ENCODE assay signal across 19 mouse cellular contexts in the genomic region with DNA sequence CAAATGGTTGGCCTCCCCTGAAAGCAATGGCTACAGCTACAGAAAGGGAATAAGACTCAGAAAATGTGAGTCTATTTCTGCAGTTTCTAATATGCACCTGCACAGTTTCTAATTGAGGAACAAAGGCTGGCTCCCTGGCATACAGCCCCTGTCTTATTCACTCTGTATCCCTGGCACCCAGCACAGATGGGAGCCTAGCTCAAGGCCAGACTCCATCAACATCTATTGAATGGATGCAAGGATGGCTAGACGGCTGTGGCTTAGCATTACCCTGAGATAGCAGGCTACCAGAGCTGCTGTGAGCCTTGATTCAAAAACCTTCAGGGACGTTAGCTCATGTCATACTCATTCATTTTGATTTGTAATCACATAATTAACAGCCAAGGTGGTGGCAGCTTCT.
DNase-seq lines count a peak whose midpoint lies in the region; ATAC-seq and TF ChIP-seq lines count a peak whose summit lies in the region.
"Had no signal": no experiment of that assay in that cellular context is flagged by ENCODE, and none has a peak within 500 bp of the region (broad histone marks: within the 10 kb centered on the region; RNA-seq: fewer than 3 reads in every experiment).

No protein-coding gene starts in this region.

- H3K79me2 ChIP-seq in macrophage (ENCODE audit: inconsistent target) = no peaks in the 10 kb centered on the region

- H3K4me1 ChIP-seq in forebrain, embryonic 13.5 days = peaks cover 37% of the 10 kb centered on the region
- H3K4me1 ChIP-seq in forebrain, embryonic 10.5 days = peaks cover 7% of the 10 kb centered on the region
- peaks cover 14% of the 10 kb centered on the region for H3K4me1 ChIP-seq in forebrain, embryonic 16.5 days (replicated peaks; ENCODE audit: control insufficient read depth, insufficient read depth, low read length)
- no peaks in the 10 kb centered on the region for H3K4me1 ChIP-seq in forebrain, postnatal 0 days (ENCODE audit: insufficient read depth)
- peaks cover 35% of the 10 kb centered on the region for H3K4me1 ChIP-seq in bone marrow macrophage, adult 2 months (ENCODE audit: control insufficient read depth, insufficient read depth, low read length)

- WGBS in forebrain, embryonic 13.5 days = 35% methylated on average over 2 of the region's 2 CpGs
- WGBS in forebrain, embryonic 10.5 days = 78% methylated on average over 2 of the region's 2 CpGs
- WGBS in forebrain, embryonic 16.5 days = 28% methylated on average over 2 of the region's 2 CpGs
- WGBS in forebrain, postnatal 0 days = 40% methylated on average over 2 of the region's 2 CpGs
- 93% methylated on average over 2 of the region's 2 CpGs for WGBS in macrophage (ENCODE audit: missing documents)

- H3K9me3 ChIP-seq in forebrain, embryonic 13.5 days (replicated peaks) = no peaks in the 10 kb centered on the region
- H3K9me3 ChIP-seq in forebrain, embryonic 10.5 days = no peaks in the 10 kb centered on the region
- no peaks in the 10 kb centered on the region for H3K9me3 ChIP-seq in forebrain, embryonic 16.5 days (ENCODE audit: control insufficient read depth, low read length)
- no peaks in the 10 kb centered on the region for H3K9me3 ChIP-seq in forebrain, postnatal 0 days (ENCODE audit: low read length)
- H3K9me3 ChIP-seq: hindbrain, embryonic 12.5 days; hindbrain, embryonic 15.5 days had no signal

- no peak for TF ChIP-seq CTCF in forebrain, postnatal 0 days (IDR thresholded peaks at IDR 0.05; ENCODE audit: low read depth)
- no peak for TF ChIP-seq CTCF in bone marrow macrophage, adult 2 months (IDR thresholded peaks at IDR 0.05; ENCODE audit: low read depth, low read length)

- H3K27ac ChIP-seq in forebrain, embryonic 13.5 days = peak overlapping the region; percentile 12; the same call in 1 of the 2 replicates
- H3K27ac ChIP-seq in forebrain, embryonic 10.5 days = no peak overlapping the region
- no peak overlapping the region for H3K27ac ChIP-seq in forebrain, embryonic 16.5 days (ENCODE audit: low read length)
- H3K27ac ChIP-seq in forebrain, postnatal 0 days (ENCODE audit: low read depth, low read length) = no peak overlapping the region
- H3K27ac ChIP-seq in bone marrow macrophage, adult 2 months (ENCODE audit: insufficient read depth, low read depth, low read length) = peak overlapping the region; percentile 94
- peak overlapping the region; percentile 87 for H3K27ac ChIP-seq in macrophage
- H3K27ac ChIP-seq: heart, adult 2 months; hindbrain, embryonic 12.5 days; hindbrain, embryonic 15.5 days had no signal

- H3K4me3 ChIP-seq in forebrain, embryonic 13.5 days = no peak overlapping the region
- no peak overlapping the region for H3K4me3 ChIP-seq in forebrain, embryonic 10.5 days
- no peak overlapping the region for H3K4me3 ChIP-seq in forebrain, embryonic 16.5 days (replicated peaks; ENCODE audit: low read length)
- H3K4me3 ChIP-seq in forebrain, postnatal 0 days (ENCODE audit: low read depth, low read length) = no peak overlapping the region
- no peak overlapping the region for H3K4me3 ChIP-seq in bone marrow macrophage, adult 2 months (ENCODE audit: insufficient read depth, low read length)
- H3K4me3 ChIP-seq in macrophage (ENCODE audit: inconsistent target) = no peak overlapping the region
- H3K4me3 ChIP-seq: heart, adult 2 months; hindbrain, embryonic 12.5 days; hindbrain, embryonic 15.5 days had no signal

- H3K9ac ChIP-seq in forebrain, embryonic 13.5 days = no peak overlapping the region
- H3K9ac ChIP-seq in forebrain, embryonic 16.5 days (replicated peaks; ENCODE audit: low read depth, low read length) = no peak overlapping the region
- no peak overlapping the region for H3K9ac ChIP-seq in forebrain, postnatal 0 days
- H3K9ac ChIP-seq: hindbrain, embryonic 12.5 days; hindbrain, embryonic 15.5 days had no signal

- no peaks in the 10 kb centered on the region for H3K36me3 ChIP-seq in forebrain, embryonic 13.5 days (ENCODE audit: poor library complexity, severe bottlenecking)
- no peaks in the 10 kb centered on the region for H3K36me3 ChIP-seq in forebrain, embryonic 10.5 days (replicated peaks)
- H3K36me3 ChIP-seq in forebrain, embryonic 16.5 days (ENCODE audit: control insufficient read depth, insufficient read depth) = no peaks in the 10 kb centered on the region
- no peaks in the 10 kb centered on the region for H3K36me3 ChIP-seq in forebrain, postnatal 0 days (ENCODE audit: insufficient read depth)
- H3K36me3 ChIP-seq in macrophage (ENCODE audit: inconsistent target) = no peaks in the 10 kb centered on the region
- H3K36me3 ChIP-seq: hindbrain, embryonic 12.5 days; hindbrain, embryonic 15.5 days had no signal

- DNase-seq in forebrain, embryonic 10.5 days (ENCODE audit: extremely low spot score, low spot score) = no peak
- DNase-seq in forebrain, postnatal 0 days = no peak
- DNase-seq in Muller cell, postnatal 12 days (ENCODE audit: inconsistent ontology term) = no peak
- DNase-seq: adrenal gland, postnatal 10 days; adrenal gland, postnatal 36 days; cerebellum, adult 18-20 months; cerebellum, adult 9-10 months; cerebellum, postnatal 14 days; gastrocnemius, postnatal 25 days; kidney, adult 11 months had no signal

- no peaks in the 10 kb centered on the region for H3K27me3 ChIP-seq in forebrain, embryonic 13.5 days
- no peaks in the 10 kb centered on the region for H3K27me3 ChIP-seq in forebrain, embryonic 10.5 days (ENCODE audit: poor library complexity, severe bottlenecking)
- H3K27me3 ChIP-seq in forebrain, embryonic 16.5 days (replicated peaks; ENCODE audit: control insufficient read depth, insufficient read depth, low read length) = no peaks in the 10 kb centered on the region
- H3K27me3 ChIP-seq in forebrain, postnatal 0 days (ENCODE audit: insufficient read depth, low read length) = no peaks in the 10 kb centered on the region
- H3K27me3 ChIP-seq: hindbrain, embryonic 12.5 days; hindbrain, embryonic 15.5 days had no signal

- no peak overlapping the region for H3K4me2 ChIP-seq in forebrain, embryonic 13.5 days
- H3K4me2 ChIP-seq in forebrain, embryonic 16.5 days (ENCODE audit: low read length) = no peak overlapping the region
- H3K4me2 ChIP-seq in forebrain, postnatal 0 days (ENCODE audit: low read depth) = no peak overlapping the region
- H3K4me2 ChIP-seq: heart, embryonic 11.5 days; hindbrain, embryonic 12.5 days; hindbrain, embryonic 15.5 days had no signal

- TF ChIP-seq POLR2A in bone marrow macrophage, adult 2 months (IDR thresholded peaks at IDR 0.05; ENCODE audit: borderline replicate concordance, low read depth, low read length) = no peak

- peak; percentile 77 for ATAC-seq in forebrain, embryonic 13.5 days
- ATAC-seq in forebrain, embryonic 16.5 days = peak; percentile 76
- ATAC-seq in forebrain, postnatal 0 days = no peak
- ATAC-seq: Patski had no signal

Comparison
In these comparisons a context has a peak if more than half of its experiments do, and no peak if none do; other contexts are left out.
1. H3K27ac ChIP-seq: peak in forebrain, embryonic 13.5 days (single experiment), bone marrow macrophage, adult 2 months (single experiment) and macrophage (single experiment); none in forebrain, embryonic 10.5 days (single experiment), forebrain, embryonic 16.5 days (single experiment) and forebrain, postnatal 0 days (single experiment).